Mouse (Mus musculus) kidney, embryonic 14.5 days (tissue): ENCODE data around the gene Morc3. TPM values are rescaled to one million over a fixed set of nuclear protein-coding genes. Genes with fewer than 3 reads are reported as not detected.
A peak's percentile ranks its signal among the peaks of the same experiment; 100 is the strongest.

Experiments
- ATAC-seq: fragments of 200-750 bp; cut with Nextera tagmentation; 2 replicates; pipeline ENCODE4 v1.8.0; 2017; ENCODE audit warnings: moderate number of reproducible peaks, mild to moderate bottlenecking, moderate TSS enrichment, moderate library complexity; ENCODE audit not compliant: low FRiP score, low TSS enrichment
- H3K27ac ChIP-seq: fragments of 300-500 bp; sonication (generic); 2 replicates; pipeline ENCODE4 v1.5.1; 2014; ENCODE audit warnings: low read depth, mild to moderate bottlenecking, low read length, moderate library complexity, mixed read lengths
- H3K27me3 ChIP-seq: fragments of 300-500 bp; sonication (generic); 2 replicates; pipeline ENCODE4 v1.6.1; 2014; ENCODE audit warnings: mild to moderate bottlenecking, low read length; ENCODE audit not compliant: control insufficient read depth, insufficient read depth
- H3K36me3 ChIP-seq: fragments of 300-500 bp; sonication (generic); 2 replicates; pipeline ENCODE4 v1.6.1; 2014; ENCODE audit warnings: low read length, mixed read lengths; ENCODE audit not compliant: control insufficient read depth, insufficient read depth
- H3K4me1 ChIP-seq: fragments of 300-500 bp; sonication (generic); 2 replicates; pipeline ENCODE4 v1.6.1; 2014; ENCODE audit warnings: low read length, mixed read lengths; ENCODE audit not compliant: control insufficient read depth, insufficient read depth
- H3K4me2 ChIP-seq: fragments of 300-500 bp; sonication (generic); replicated peaks from 2 replicates; pipeline ENCODE4 v1.6.1; 2014; ENCODE audit warnings: low read depth, mild to moderate bottlenecking, low read length
- H3K4me3 ChIP-seq: fragments of 300-500 bp; sonication (generic); 2 replicates; pipeline ENCODE4 v1.5.1; 2014; ENCODE audit warnings: mild to moderate bottlenecking, low read length
- H3K9ac ChIP-seq: fragments of 300-500 bp; sonication (generic); 2 replicates; pipeline ENCODE4 v1.6.1; 2014; ENCODE audit warnings: low read depth, mild to moderate bottlenecking, low read length, moderate library complexity
- H3K9me3 ChIP-seq: fragments of 300-500 bp; sonication (generic); 2 replicates; pipeline ENCODE4 v1.6.1; 2016; ENCODE audit warnings: low read length; ENCODE audit not compliant: control insufficient read depth
- WGBS: fragments of 180-500 bp; shearing (Covaris S2); extraction: QIAGEN DNeasy Blood & Tissue Kit; methylation state at CpG from one replicate; pipeline ENCODE4 v1.1.7; 2014; 5-methylcytosine and 5-hydroxymethylcytosine counted together
- polyA plus RNA-seq: library from polyadenylated mRNA; unstranded; fragments of >200 nt; fragmentation: Nextera tagmentation; extraction: Ambion mirVana; gene quantifications from 2 replicates; pipeline ENCODE4 v1.2.1, GENCODE M21; 2014

Gene Morc3
- polyA plus RNA-seq, 1 experiment from 2014 or later: 42.7 TPM

DNA sequence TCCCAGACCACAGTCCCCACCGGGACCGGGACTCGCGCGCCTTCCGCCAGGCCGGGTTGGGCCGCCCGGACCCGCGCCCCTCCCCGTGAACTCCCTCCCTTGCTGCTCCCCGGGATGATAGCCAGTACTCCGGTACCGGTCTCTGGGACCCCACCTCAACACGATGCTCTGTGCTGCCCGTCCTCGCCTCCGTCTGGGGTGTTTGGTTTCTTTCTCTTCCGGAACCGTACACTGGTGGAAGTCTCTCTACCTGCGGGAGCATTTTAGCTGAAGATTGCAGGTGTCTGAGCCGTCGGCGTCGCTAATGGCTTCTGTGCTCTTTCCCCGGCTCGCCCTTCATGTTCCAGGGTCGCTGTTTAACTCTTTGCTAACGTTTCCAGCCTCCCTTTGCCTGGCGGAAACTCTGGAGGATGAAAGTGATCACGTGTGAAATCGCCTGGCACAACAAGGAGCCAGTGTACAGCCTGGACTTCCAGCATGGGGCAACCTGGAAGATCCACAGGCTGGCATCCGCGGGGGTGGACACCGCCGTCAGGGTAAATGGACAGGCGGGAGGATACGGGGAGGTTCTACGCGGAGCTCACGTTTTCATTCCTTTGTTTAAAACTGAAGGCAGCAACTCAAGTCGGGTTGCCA is 52.3 kb downstream of the Morc3 start:
- peak overlapping the region; percentile 81 for H3K4me3 ChIP-seq
- H3K4me2 ChIP-seq: peak overlapping the region; percentile 86
- H3K4me1 ChIP-seq: peaks cover 7% of the 10 kb centered on the region; the same call in 1 of the 2 replicates
- H3K9me3 ChIP-seq: no peaks in the 10 kb centered on the region
- under 1% methylated on average over 41 of the region's 43 CpGs for WGBS
- peak; percentile 5; the same call in 1 of the 2 replicates for ATAC-seq
- H3K9ac ChIP-seq: peak overlapping the region; percentile 80
- H3K27me3 ChIP-seq: no peaks in the 10 kb centered on the region
- H3K36me3 ChIP-seq: peaks cover 14% of the 10 kb centered on the region
- peak overlapping the region; percentile 37; the same call in 1 of the 2 replicates for H3K27ac ChIP-seq

- Histone ChIP-seq H3K36me3 (peaks cover 20% of the 10 kb centered on the region), H3K9me3 (no peaks in the 10 kb centered on the region), H3K27me3 (no peaks in the 10 kb centered on the region), H3K4me1 (peaks cover 7% of the 10 kb centered on the region; the same call in 1 of the 2 replicates), H3K4me2 (peak overlapping the region; percentile 86), H3K9ac (peak overlapping the region; percentile 80), H3K4me3 (peak overlapping the region; percentile 81), H3K27ac (no peak overlapping the region)
- WGBS: 55% methylated on average over 5 of the region's 5 CpGs
- no peak for ATAC-seq
Observed at GRCm38 (mm10) chr16:93884722-93885113, 52.8 kb downstream of the Morc3 start.

DNA sequence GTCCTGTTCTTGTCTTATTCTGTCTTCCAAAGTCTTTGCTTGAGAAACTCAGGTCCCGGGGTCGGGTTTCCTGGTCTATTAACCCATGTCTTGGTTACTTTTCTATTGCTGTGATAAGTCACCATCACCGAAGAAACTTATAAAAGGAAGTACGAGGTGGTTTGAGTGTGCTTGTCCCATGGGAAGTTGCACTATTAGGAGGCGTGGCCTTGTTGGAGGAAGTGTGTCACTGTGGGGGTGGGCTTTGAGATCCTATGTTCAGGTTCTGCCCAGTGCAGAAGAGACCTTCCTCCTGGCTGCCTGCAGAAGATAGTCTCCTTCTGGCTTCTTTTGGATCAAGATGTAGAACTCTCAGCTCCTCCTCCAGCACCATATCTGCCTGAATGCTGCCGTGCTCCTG is 56.6 kb downstream of the Morc3 start:
- no peak for ATAC-seq
- Histone ChIP-seq H3K9me3 (no peaks in the 10 kb centered on the region), H3K4me1 (peaks cover 7% of the 10 kb centered on the region; the same call in 1 of the 2 replicates), H3K27me3 (no peaks in the 10 kb centered on the region), H3K27ac (no peak overlapping the region), H3K4me3 (no peak overlapping the region), H3K4me2 (no peak overlapping the region), H3K36me3 (peaks cover 56% of the 10 kb centered on the region), H3K9ac (no peak overlapping the region)
- WGBS: 89% methylated on average over 6 of the region's 6 CpGs

DNA sequence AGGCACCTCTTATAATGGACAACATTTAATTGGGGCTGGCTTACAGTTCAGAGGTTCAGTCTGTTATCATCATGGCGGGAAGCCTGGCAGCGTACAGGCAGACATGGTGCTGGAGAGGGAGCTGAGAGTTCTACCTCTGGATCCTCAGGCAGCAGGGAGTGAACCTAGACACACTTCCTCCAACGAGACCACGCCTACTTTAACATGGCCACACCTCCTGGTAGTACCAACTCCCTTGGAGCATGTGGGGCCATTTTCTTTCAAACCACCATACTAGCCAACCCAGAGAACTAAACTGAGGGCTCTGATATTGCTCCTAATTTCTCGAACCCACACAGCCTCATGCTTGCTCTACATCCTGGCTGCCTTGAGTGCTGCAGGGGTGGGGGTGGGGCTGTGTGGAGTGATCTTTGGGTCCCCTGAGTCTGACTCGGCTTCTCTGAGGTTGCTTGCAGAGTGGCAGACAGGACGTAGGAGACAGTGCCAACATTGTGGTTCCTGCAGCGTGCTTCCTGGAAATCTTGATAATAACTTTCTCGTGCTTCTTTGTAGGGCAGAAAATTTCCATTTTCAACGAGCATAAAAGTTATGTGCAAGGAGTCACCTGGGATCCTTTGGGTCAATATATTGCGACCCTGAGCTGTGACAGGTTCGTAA is 59.2 kb downstream of the Morc3 start:
- no peak for ATAC-seq
- Histone ChIP-seq H3K9ac (no peak overlapping the region), H3K4me3 (no peak overlapping the region), H3K4me2 (no peak overlapping the region), H3K27me3 (no peaks in the 10 kb centered on the region), H3K36me3 (peaks cover 74% of the 10 kb centered on the region), H3K4me1 (no peaks in the 10 kb centered on the region), H3K27ac (no peak overlapping the region), H3K9me3 (no peaks in the 10 kb centered on the region)
- 88% methylated on average over 12 of the region's 12 CpGs for WGBS

GRCm38 (mm10) chr16:93893285-93893684 is 61.4 kb downstream of the Morc3 start:
- ATAC-seq: no peak
- WGBS: 93% methylated on average over 5 of the region's 5 CpGs
- no peak overlapping the region for H3K4me2 ChIP-seq
- H3K4me1 ChIP-seq: no peaks in the 10 kb centered on the region
- H3K36me3 ChIP-seq: peaks cover 65% of the 10 kb centered on the region
- no peak overlapping the region for H3K27ac ChIP-seq
- H3K27me3 ChIP-seq: no peaks in the 10 kb centered on the region
- H3K9me3 ChIP-seq: no peaks in the 10 kb centered on the region
- H3K4me3 ChIP-seq: no peak overlapping the region
- no peak overlapping the region for H3K9ac ChIP-seq

- Histone ChIP-seq H3K9ac (no peak overlapping the region), H3K36me3 (peaks cover 39% of the 10 kb centered on the region), H3K4me1 (no peaks in the 10 kb centered on the region), H3K9me3 (no peaks in the 10 kb centered on the region), H3K27me3 (no peaks in the 10 kb centered on the region), H3K4me3 (no peak overlapping the region), H3K27ac (no peak overlapping the region), H3K4me2 (no peak overlapping the region)
- WGBS: 78% methylated on average over 6 of the region's 6 CpGs
- ATAC-seq: no peak
Observed at GRCm38 (mm10) chr16:93903027-93903426, 71.1 kb downstream of the Morc3 start.

DNA sequence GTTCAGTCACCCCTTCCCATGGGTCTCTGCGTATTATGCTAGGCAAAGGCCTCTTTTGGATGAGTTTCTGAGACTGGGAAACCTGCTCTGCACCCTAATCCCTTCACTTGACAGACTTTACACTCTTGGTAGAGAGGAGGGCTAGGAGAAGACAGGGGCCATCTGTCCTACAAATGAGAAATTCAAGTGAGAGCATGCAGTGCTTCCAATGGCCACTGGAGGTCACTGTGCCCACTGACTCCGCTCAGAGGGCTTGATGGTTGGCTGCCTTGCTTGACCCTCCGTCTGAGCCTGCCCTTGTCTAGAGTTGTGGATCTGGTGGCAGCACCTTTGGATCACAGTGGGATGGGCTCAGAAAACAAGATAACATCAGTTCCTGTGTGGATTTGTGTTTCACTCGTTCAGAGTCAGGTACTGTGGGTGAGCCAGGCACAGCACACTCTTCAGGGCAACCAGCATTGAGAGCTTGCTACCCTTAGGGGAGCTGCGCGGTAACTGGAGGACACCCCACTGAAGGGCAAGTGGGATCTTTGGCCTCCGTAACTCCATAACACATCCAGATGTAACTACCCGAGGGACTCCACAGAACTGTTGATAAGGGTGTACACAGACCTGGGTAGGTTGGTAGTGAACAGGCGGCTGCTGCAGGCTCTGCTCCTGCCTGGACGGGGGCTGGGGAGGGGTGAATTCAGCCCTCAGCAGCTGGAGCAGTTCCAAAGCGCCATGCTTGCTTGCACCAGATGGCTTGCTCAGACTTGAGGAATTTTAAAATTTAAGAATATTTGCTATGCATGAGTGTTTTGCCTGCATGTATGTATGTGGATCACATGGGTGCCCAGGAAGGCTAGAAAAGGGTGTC is 74.5 kb downstream of the Morc3 start:
- H3K4me3 ChIP-seq: no peak overlapping the region
- H3K4me1 ChIP-seq: no peaks in the 10 kb centered on the region
- H3K36me3 ChIP-seq: peaks cover 17% of the 10 kb centered on the region
- peak; percentile 63 for ATAC-seq
- peak overlapping the region; percentile 43; the same call in 1 of the 2 replicates for H3K27ac ChIP-seq
- WGBS: 66% methylated on average over 11 of the region's 11 CpGs
- no peak overlapping the region for H3K4me2 ChIP-seq
- no peak overlapping the region for H3K9ac ChIP-seq
- no peaks in the 10 kb centered on the region for H3K9me3 ChIP-seq
- H3K27me3 ChIP-seq: no peaks in the 10 kb centered on the region

- H3K4me3 ChIP-seq: no peak overlapping the region
- no peak for ATAC-seq
- no peaks in the 10 kb centered on the region for H3K4me1 ChIP-seq
- H3K9ac ChIP-seq: no peak overlapping the region
- no peak overlapping the region for H3K4me2 ChIP-seq
- H3K27me3 ChIP-seq: no peaks in the 10 kb centered on the region
- H3K36me3 ChIP-seq: peaks cover 11% of the 10 kb centered on the region; the same call in 1 of the 2 replicates
- peak overlapping the region; percentile 59; the same call in 1 of the 2 replicates for H3K27ac ChIP-seq
- no peaks in the 10 kb centered on the region for H3K9me3 ChIP-seq
- 74% methylated on average over 5 of the region's 5 CpGs for WGBS
Observed at GRCm38 (mm10) chr16:93907761-93908160, 75.8 kb downstream of the Morc3 start.
